In the genomic region with DNA sequence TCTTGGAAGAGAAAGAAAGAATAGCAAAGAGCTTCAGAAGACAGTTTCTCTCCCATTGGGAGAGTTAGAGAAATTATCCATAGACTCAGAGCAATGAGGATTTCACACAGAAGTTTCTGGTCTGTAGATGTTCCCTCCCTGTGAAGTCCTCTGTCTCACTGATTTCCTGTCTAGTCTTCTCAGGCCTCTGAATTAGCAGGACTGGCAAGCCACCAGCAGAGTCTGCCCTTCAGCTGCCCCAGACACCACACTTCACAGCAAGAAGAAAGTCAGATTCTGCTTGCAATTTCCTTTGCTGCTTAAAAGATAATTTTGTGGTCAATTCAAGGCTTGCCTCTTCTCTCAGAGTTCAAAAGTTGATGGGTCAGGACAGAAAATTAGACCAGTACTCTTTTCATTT, we compare ENCODE assay signal across 13 mouse cellular contexts.
DNase-seq lines count a peak whose midpoint lies in the region; ATAC-seq and TF ChIP-seq lines count a peak whose summit lies in the region.
"Had no signal": no experiment of that assay in that cellular context is flagged by ENCODE, and none has a peak within 500 bp of the region (broad histone marks: within the 10 kb centered on the region; RNA-seq: fewer than 3 reads in every experiment).

No protein-coding gene starts in this region.

- no peaks in the 10 kb centered on the region for H3K9me3 ChIP-seq in lung, postnatal 0 days (ENCODE audit: low read length)
- H3K9me3 ChIP-seq: embryonic facial prominence, embryonic 12.5 days; heart, embryonic 13.5 days; hindbrain, embryonic 12.5 days; liver, embryonic 12.5 days had no signal

- no peaks in the 10 kb centered on the region for H3K36me3 ChIP-seq in lung, postnatal 0 days (ENCODE audit: insufficient read depth, low read length)
- H3K36me3 ChIP-seq: embryonic facial prominence, embryonic 12.5 days; heart, embryonic 13.5 days; hindbrain, embryonic 12.5 days; liver, embryonic 12.5 days had no signal

- no peak; the same call in 1 of the 2 replicates for TF ChIP-seq CTCF in layer of hippocampus, adult 2 months (conservative IDR thresholded peaks at IDR 0.05)
- TF ChIP-seq CTCF in lung, postnatal 0 days (IDR thresholded peaks at IDR 0.05): no peak

- peak overlapping the region; percentile 49; the same call in 1 of the 2 replicates for H3K27ac ChIP-seq in layer of hippocampus, adult 2 months
- no peak overlapping the region for H3K27ac ChIP-seq in lung, postnatal 0 days (ENCODE audit: low read length)
- H3K27ac ChIP-seq: embryonic facial prominence, embryonic 12.5 days; heart, embryonic 13.5 days; hindbrain, embryonic 12.5 days; liver, embryonic 12.5 days had no signal

- H3K4me2 ChIP-seq in lung, postnatal 0 days (replicated peaks; ENCODE audit: low read depth, low read length): no peak overlapping the region
- H3K4me2 ChIP-seq: embryonic facial prominence, embryonic 12.5 days; heart, embryonic 13.5 days; hindbrain, embryonic 12.5 days; liver, embryonic 12.5 days had no signal

- TF ChIP-seq EP300 in lung, postnatal 0 days (IDR thresholded peaks at IDR 0.05): no peak

- DNase-seq in adrenal gland, postnatal 10 days: peak; percentile 18
- DNase-seq in adrenal gland, postnatal 4 days (ENCODE audit: low spot score in 2 of 2): no peak
- DNase-seq in layer of hippocampus, adult 2 months (ENCODE audit: low spot score in 2 of 2): peak in 1 of 2 experiments; percentile 23
- no peak for DNase-seq in layer of hippocampus, adult 11-12 months (ENCODE audit: low spot score)
- peak; percentile 61 for DNase-seq in brain, adult 2 months (ENCODE audit: low read depth, low spot score)
- peak; percentile 17 for DNase-seq in lung, postnatal 0 days (ENCODE audit: low spot score)
- DNase-seq in ovary, postnatal 36 days (ENCODE audit: low spot score): no peak
- DNase-seq in spleen, postnatal 36 days (ENCODE audit: low spot score in 2 of 2): no peak
- DNase-seq: spleen, adult 18-20 months had no signal

- H3K4me3 ChIP-seq in layer of hippocampus, adult 2 months: no peak overlapping the region
- no peak overlapping the region for H3K4me3 ChIP-seq in lung, postnatal 0 days (ENCODE audit: low read depth, low read length)
- H3K4me3 ChIP-seq: embryonic facial prominence, embryonic 12.5 days; heart, embryonic 13.5 days; hindbrain, embryonic 12.5 days; liver, embryonic 12.5 days had no signal

- no peaks in the 10 kb centered on the region for H3K27me3 ChIP-seq in lung, postnatal 0 days (replicated peaks; ENCODE audit: insufficient read depth, low read length)
- H3K27me3 ChIP-seq: embryonic facial prominence, embryonic 12.5 days; heart, embryonic 13.5 days; hindbrain, embryonic 12.5 days; liver, embryonic 12.5 days had no signal

- no peak; the same call in 1 of the 2 replicates for ATAC-seq in lung, postnatal 0 days
- ATAC-seq: liver, embryonic 12.5 days had no signal

- H3K9ac ChIP-seq in lung, postnatal 0 days (replicated peaks; ENCODE audit: low read depth): no peak overlapping the region
- H3K9ac ChIP-seq: embryonic facial prominence, embryonic 12.5 days; heart, embryonic 13.5 days; hindbrain, embryonic 12.5 days; liver, embryonic 12.5 days had no signal

- H3K4me1 ChIP-seq in lung, postnatal 0 days (ENCODE audit: insufficient read depth, low read depth, low read length): no peaks in the 10 kb centered on the region
- H3K4me1 ChIP-seq: embryonic facial prominence, embryonic 12.5 days; hindbrain, embryonic 12.5 days; liver, embryonic 12.5 days had no signal

Comparison
In these comparisons a context has a peak if more than half of its experiments do, and no peak if none do; other contexts are left out.
1. DNase-seq: peak in adrenal gland, postnatal 10 days (single experiment), brain, adult 2 months (single experiment) and lung, postnatal 0 days (single experiment); none in adrenal gland, postnatal 4 days (0 of 2), layer of hippocampus, adult 11-12 months (single experiment), ovary, postnatal 36 days (single experiment) and spleen, postnatal 36 days (0 of 2).